Mouse (Mus musculus): Measurements from ENCODE around the gene Prkcsh.

- TF ChIP-seq POLR2A (IDR thresholded peaks at IDR 0.05; ENCODE audit: insufficient read depth, low read depth, low read length): no peak
- no peak for TF ChIP-seq CTCF (IDR thresholded peaks at IDR 0.05)
Measured at GRCm38 (mm10) chr9:22051958-22052254, 49.3 kb downstream of the Prkcsh start, which contains the start of gene Elavl3.

Measured in heart, adult 2 months (tissue).